Mouse (Mus musculus) embryo, embryonic 11.5 days (tissue): ENCODE results near the gene Tacc2.
A peak's percentile ranks its signal among the peaks of the same experiment; 100 is the strongest.

Source experiments
- DNase-seq: peaks from one replicate; pipeline ENCODE4 v3.0.0-alpha.2; 2012; ENCODE audit warnings: low read depth, low spot score

Gene Tacc2

GRCm38 (mm10) chr7:130720646-130721335 lies 143.6 kb downstream of the Tacc2 start:
- DNase-seq = no peak

GRCm38 (mm10) chr7:130726185-130726584 lies 148.9 kb downstream of the Tacc2 start:
- DNase-seq = no peak

DNA sequence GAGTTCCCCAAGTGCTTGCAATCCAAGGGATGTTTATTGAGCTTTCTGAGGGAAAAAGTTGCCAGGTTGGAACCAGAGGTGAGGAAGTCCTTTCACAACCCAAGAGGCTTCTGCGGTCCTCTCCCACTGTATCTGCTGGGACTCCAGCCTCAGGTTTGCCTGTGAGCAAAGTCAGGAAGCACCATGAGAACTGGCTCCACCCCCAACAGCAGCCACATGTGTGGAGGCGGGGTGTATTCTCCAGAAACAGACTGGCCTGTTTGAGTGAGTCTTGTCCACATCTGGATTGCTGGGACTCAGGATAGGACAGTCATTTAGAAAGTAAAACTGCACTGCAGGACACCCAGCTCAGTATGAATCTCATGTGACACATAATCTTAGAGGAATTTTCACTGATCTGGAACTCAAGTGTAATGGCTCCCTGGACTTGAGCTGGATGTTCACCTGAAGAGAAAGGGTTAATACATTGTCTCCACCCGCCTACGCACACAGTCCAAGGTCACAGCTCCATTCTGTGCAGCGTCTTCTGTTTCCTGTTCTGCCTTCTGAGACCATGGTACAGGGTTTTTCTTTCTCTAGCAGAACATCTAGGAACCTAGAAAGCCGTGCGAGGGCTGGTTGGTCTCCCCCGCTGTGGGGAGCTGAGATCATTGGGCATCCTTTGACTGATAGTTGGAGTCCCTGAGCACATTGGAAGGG lies 149.6 kb downstream of the Tacc2 start:
- no peak for DNase-seq

DNA sequence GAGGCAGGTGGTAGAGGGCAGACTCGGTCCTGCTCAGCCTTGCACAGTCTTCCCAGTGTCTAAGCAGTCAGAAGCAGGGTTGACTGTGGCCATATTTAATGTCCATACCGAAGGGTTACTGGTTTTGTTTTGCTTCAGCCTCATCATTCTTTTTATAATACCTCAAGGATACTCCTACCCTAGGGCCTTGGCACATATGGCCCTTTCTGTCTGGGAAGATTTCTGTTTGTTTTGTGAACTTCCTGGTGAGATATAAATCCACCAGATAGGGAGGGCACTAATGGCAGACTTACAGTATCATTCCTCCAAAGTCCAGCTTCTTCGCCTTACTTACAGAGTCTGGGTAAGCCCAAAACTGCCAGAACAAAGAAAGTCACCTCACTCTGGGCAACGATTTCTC lies 150.3 kb downstream of the Tacc2 start:
- no peak for DNase-seq

- DNase-seq = no peak
Observed at GRCm38 (mm10) chr7:130731792-130732191, 154.6 kb downstream of the Tacc2 start.

DNA sequence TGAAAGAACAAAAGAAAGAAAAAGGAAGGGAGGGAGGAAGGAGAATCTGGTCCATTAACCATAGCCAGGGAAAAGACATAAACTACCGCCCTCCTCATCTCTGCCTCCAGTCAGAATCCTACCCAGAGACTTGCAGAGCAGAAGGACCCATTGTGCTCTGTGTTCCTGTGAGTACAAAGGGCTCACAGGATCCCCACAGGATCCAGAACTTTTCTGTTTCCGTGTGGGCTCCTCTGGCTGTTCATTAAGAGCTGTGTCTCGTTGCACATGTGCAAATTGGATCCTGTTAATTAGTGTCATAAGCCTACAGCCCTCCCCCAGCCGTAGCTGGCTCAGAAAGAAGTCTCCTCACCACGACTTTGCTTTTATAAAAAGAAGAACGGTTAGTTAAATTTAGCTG lies 155.7 kb downstream of the Tacc2 start:
- no peak for DNase-seq

- no peak for DNase-seq
Observed at GRCm38 (mm10) chr7:130733423-130733822, 156.2 kb downstream of the Tacc2 start.

DNA sequence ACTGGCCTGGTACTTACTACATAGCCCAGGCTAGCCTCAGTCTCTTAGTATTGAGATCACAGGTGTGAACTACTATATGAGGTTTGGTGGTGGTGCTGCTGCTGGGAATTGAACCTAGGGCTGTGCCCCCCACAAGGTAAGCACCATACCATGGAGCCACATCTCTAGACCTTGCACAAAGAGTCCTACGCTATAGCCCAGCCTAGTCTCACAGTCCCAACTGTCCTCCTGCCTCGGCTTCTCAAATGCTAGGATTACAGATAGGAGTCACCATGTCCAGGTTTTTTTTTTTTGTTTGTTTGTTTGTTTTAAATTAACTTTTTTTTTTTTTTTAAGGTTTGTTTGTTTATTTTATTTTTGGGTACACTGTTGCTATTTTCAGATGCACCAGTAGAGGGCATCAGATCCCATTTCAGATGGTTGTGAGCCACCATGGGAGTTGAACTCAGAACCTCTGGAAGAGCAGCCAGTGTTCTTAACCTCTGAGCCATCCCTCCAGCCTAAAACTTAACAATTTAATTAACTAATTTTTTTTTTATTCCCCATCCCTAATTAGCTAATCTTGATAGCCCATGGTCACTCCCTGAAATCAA lies 157.1 kb downstream of the Tacc2 start:
- no peak for DNase-seq

- DNase-seq = no peak
Observed at GRCm38 (mm10) chr7:130741099-130741498, 163.9 kb downstream of the Tacc2 start.

GRCm38 (mm10) chr7:130743239-130744025 lies 166.2 kb downstream of the Tacc2 start:
- DNase-seq = no peak

- no peak for DNase-seq
Observed at GRCm38 (mm10) chr7:130749165-130749564, 171.9 kb downstream of the Tacc2 start.

- peak; percentile 29 for DNase-seq
Observed at GRCm38 (mm10) chr7:130750752-130751490, 173.7 kb downstream of the Tacc2 start.

- DNase-seq = no peak
Observed at GRCm38 (mm10) chr7:130751678-130752077, 174.4 kb downstream of the Tacc2 start.

DNA sequence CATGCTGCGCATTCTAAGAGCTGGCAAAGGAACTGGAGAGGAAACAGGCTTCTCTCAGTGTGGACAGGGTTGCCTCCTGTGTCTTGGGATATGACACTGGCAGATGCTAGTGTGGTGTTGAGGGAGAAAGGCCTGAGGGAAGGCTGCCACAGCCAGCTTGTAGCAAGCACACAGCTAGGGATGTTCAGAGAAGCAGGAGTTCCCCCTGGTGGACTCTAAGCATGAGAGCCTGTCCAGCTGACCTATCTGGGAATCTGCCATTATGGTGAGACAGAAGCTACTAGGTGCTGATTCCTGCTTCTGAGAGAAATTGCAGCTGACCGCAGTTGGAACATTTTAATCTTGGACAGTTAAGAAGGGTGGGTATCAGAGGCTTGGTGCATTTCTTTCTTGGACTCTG lies 177.6 kb downstream of the Tacc2 start:
- no peak for DNase-seq

DNA sequence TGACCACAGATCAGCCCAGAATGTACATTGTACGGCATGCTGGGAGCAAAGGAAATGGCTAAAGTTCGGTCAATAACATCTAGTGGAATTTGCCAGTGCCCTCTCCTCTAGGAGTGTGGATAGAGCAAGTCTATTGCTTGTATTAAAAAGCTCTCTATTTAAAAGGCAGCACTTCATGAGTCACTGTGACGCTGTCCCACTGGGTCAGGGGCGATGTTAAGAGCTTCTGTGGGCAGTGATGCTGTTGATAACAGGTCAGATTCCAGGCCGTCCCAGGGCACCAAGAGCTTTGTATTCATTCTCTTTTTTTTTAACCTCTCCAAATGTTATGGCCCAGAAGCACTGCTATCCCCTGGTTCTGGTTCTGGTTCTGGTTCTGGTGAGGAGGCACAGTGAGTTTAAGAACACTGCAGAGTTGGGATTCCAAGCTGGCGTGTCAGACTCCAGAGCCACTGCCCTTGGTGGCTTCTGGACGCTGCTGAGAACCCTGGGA lies 179.2 kb downstream of the Tacc2 start:
- no peak for DNase-seq

DNA sequence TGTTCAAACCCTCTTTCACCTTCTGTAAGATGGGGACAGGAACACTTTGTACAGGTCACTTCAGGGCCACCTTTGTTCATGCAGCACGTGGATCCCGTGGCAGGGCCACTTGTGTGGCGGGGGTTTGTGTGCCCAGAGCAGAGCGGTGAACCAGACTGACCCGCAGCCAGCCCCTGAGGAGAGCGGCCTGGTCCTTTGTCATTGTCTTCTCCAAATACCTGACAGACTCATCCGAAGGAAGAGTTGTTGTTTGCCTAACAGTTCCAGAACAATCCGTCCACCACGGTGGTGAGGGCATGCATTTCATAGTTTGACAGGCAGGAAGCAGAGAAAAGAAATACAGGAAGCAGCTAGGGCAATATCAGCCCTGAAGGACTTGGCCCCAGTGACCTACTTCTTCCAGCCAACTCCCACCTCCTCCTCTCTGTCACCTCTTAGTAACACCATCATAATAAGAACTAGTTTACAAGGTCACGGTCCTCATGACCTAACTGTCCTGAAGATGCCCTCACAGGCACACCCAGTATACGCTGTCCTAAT lies 180.2 kb downstream of the Tacc2 start:
- DNase-seq = no peak

- peak; percentile 65 for DNase-seq
Observed at GRCm38 (mm10) chr7:130762071-130762897, 185.0 kb downstream of the Tacc2 start.

DNA sequence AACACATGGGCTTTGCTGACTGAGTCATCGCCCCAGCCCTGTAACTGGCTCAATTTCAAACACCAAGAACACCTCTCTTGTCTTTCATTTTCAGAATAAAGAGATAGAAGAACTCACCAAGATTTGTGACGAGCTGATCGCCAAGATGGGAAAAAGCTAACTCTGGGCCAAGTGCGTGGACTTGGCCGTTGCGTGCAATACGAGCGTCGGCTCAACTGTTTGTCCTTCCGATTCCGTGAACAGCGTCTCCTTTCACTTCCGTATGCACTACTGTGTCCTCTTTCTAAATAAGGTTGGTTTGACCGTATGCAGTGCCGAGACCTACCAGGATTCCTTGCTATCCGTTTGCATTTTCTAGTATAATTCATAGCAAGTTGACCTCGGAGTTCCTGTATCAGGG lies 186.9 kb downstream of the Tacc2 start:
- no peak for DNase-seq

GRCm38 (mm10) chr7:130766411-130767170 lies 189.4 kb downstream of the Tacc2 start:
- DNase-seq = no peak
